Mouse (Mus musculus): Measurements from ENCODE around the gene Smc1b. TPM values are rescaled to one million over a fixed set of nuclear protein-coding genes. Genes with fewer than 3 reads are reported as not detected.

The Smc1b gene
- polyA plus RNA-seq (2017; shearing (Covaris generic)) = 0.05 TPM

DNA sequence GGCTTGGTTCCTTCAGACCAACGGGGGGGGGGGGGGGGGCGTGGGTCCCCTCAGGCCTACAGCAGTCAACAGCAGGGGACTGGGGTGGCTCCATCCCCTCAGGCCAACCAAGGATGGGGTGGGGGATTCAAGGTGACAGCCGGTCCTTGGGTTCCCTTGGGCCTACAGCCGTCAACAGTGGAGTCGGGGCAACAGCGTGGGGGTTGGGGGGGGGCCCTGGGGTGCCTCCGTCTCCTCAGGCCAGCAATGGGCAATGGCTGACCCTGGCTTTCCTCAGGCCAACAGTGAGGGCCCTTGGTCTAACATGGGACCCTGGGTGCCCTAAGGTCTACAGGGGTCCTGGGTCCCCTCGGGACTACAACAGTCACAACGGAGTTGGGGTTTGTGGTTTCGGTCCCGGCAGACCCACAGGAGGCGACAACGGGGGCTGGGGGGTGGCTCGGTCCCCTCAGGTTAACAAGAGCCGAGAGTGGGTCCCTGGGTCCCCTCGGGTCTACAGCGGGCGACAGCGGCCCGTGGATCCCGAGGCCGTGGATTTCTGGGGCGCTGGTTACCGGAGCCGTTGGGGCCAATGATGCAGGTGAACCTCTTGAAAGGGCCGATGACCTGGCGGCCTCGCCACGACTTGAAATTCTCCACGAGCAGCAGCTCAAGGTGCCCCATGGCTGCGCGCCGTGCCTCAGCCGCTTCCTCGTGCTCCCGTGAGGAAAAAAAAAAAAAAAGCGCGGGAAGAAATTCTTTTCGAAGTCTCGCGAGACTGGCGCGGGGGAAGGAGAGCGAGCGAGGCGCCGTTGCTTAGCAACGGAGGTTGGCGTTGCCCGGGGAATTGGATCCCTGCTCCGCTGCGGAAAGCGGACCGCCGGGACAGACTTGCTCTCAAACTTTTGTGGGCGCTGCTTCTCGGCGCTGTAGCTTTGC lies at the start of gene Smc1b, which contains the start of gene Ribc2:
TSS of gene Smc1b (minus strand) at position 690 of the 918 bp plus-strand sequence.
TSS of gene Ribc2 (plus strand) at position 804 of the 918 bp plus-strand sequence.

GRCm38 (mm10) chr15:85028648-85029047 lies 103.1 kb downstream of the Smc1b start, which contains the start of gene Fam118a:
Fam118a (plus strand) TSS chr15:85028948.

GRCm38 (mm10) chr15:85016951-85017664 lies 114.7 kb downstream of the Smc1b start, which contains the start of gene Upk3a:
Upk3a (plus strand) TSS chr15:85017141.

Other genes starting within 250 kb of the Smc1b start
- 0.26 TPM for gene Gm29666, start 211.9 kb downstream of the Smc1b start, polyA plus RNA-seq (2017; shearing (Covaris generic))
- 50.5 TPM for gene Nup50, start 208.6 kb downstream of the Smc1b start, polyA plus RNA-seq (2017; shearing (Covaris generic))
- gene 5031439G07Rik, start 143.4 kb downstream of the Smc1b start, polyA plus RNA-seq (2017; shearing (Covaris generic)) = 15.3 TPM
- gene Upk3a, start 114.8 kb downstream of the Smc1b start, polyA plus RNA-seq (2017; shearing (Covaris generic)) = not detected
- gene Fam118a, start 103.0 kb downstream of the Smc1b start, polyA plus RNA-seq (2017; shearing (Covaris generic)) = 53.4 TPM
- gene Ribc2, start 114 bp upstream of the Smc1b start, polyA plus RNA-seq (2017; shearing (Covaris generic)) = not detected
- gene Fbln1, start 74.0 kb upstream of the Smc1b start, polyA plus RNA-seq (2017; shearing (Covaris generic)) = 0.73 TPM
- gene Atxn10, start 204.3 kb upstream of the Smc1b start, polyA plus RNA-seq (2017; shearing (Covaris generic)) = 133 TPM